Mouse (Mus musculus) forebrain, embryonic 10.5 days (tissue): ENCODE measurements around the gene Spi1. TPM values are rescaled to one million over a fixed set of nuclear protein-coding genes. Genes with fewer than 3 reads are reported as not detected.

ENCODE experiments used
- DNase-seq: peaks from one replicate; pipeline ENCODE4 v3.0.0-alpha.2; 2017; ENCODE audit warnings: low spot score; ENCODE audit errors: extremely low spot score
- H3K27ac ChIP-seq: fragments of 300-500 bp; sonication (generic); 2 replicates; pipeline ENCODE4 v1.5.1; 2016; ENCODE audit warnings: mild to moderate bottlenecking
- H3K27me3 ChIP-seq: fragments of 300-500 bp; sonication (generic); 2 replicates; pipeline ENCODE4 v1.6.1; 2016; ENCODE audit warnings: mild to moderate bottlenecking; ENCODE audit not compliant: poor library complexity, severe bottlenecking
- H3K36me3 ChIP-seq: fragments of 300-500 bp; sonication (generic); replicated peaks from 2 replicates; pipeline ENCODE4 v1.6.1; 2016; ENCODE audit warnings: mild to moderate bottlenecking, moderate library complexity
- H3K4me1 ChIP-seq: fragments of 300-500 bp; sonication (generic); 2 replicates; pipeline ENCODE4 v1.6.1; 2016
- H3K4me3 ChIP-seq: fragments of 300-500 bp; sonication (generic); 2 replicates; pipeline ENCODE4 v1.5.1; 2016; ENCODE audit warnings: mild to moderate bottlenecking, moderate library complexity
- H3K9me3 ChIP-seq: fragments of 300-500 bp; sonication (generic); 2 replicates; pipeline ENCODE4 v1.6.1; 2016; ENCODE audit warnings: mild to moderate bottlenecking, moderate library complexity
- WGBS: fragments of 180-500 bp; shearing (Covaris S2); methylation state at CpG from one replicate; pipeline ENCODE4 v1.1.7; 2016; 5-methylcytosine and 5-hydroxymethylcytosine counted together
- polyA plus RNA-seq: library from polyadenylated mRNA; unstranded; fragments of >200 nt; fragmentation: Nextera tagmentation; extraction: Ambion mirVana; gene quantifications from 2 replicates; pipeline ENCODE4 v1.2.1, GENCODE M21; 2016

Spi1 gene
- polyA plus RNA-seq, 1 experiment from 2014 or later, result 2.8 TPM

DNA sequence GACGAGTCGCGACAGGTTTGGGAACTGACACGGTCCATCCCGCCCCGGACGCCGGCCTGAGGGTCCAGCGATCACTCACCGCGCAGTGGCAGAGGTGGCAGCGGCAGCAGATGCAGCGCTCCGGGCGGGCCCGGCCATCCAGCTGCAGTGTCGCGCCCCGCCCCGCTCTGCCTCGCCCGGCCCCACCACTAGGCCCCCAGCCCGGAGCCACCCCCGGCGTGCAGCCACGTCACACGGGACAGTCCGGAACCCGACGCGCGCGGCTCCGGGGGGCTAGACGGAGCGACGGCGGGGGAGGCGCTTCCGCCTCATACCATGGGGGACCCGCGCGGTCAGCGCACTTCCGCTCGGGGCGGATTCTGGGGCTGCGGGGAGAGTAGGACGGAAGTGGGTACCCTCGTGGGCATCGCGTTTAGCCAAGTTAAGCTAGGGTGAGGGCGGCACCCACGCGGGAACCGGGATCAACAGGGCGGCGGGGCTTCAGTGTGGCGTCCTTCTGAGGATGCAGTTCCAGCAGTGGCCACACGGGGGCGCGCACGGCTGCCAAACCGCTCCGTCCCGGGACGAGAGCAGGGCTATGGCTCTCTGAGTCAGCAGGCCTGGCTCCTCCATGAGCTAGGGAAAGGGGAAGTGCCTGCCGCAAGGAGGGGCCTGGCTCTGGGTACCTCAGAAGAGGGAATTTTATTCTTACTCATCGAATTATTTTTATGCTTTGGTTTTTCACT lies 12.0 kb upstream of the Spi1 start, which contains the start of gene Slc39a13:
Gene Slc39a13, minus strand, starts transcription at position 342 of the 725 bp plus-strand sequence.
- Histone ChIP-seq H3K27ac (peak within 1 kb of the TSS; percentile 90), H3K4me1 (peaks cover 38% of the 10 kb centered on the region), H3K4me3 (peak within 1 kb of the TSS; percentile 69), H3K36me3 (peaks cover 21% of the 10 kb centered on the region), H3K9me3 (no peaks in the 10 kb centered on the region), H3K27me3 (no peaks in the 10 kb centered on the region)
- under 1% methylated on average over 68 of the region's 69 CpGs for WGBS
- peak; percentile 92 for DNase-seq

- peak overlapping the region; percentile 69 for H3K4me3 ChIP-seq
- H3K36me3 ChIP-seq, result peaks cover 13% of the 10 kb centered on the region; the same call in 1 of the 2 replicates
- no peaks in the 10 kb centered on the region for H3K27me3 ChIP-seq
- H3K9me3 ChIP-seq, result no peaks in the 10 kb centered on the region
- no peak for DNase-seq
- peak overlapping the region; percentile 90 for H3K27ac ChIP-seq
- WGBS, result 87% methylated on average over 10 of the region's 10 CpGs
- H3K4me1 ChIP-seq, result peaks cover 34% of the 10 kb centered on the region
Measured at GRCm38 (mm10) chr2:91071059-91071458, 11.1 kb upstream of the Spi1 start.

DNA sequence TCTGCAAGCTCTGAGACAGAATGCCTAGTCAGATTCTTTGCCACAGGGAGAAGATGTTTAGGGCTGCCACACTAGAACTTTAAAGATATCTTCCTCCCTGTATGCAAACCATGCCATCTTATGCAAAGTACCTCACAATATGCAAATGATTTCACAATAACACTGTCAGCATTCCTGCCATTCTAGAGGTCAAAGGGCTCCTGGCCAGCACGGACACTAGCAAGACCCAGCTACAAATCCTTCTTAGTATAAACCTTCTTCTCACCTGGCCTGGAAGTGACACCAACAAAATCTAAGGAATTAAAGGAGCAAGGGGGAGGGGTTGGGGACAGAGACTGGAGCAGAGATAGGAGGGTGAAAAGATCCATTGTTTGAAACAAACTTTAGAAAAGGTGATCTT lies 10.1 kb upstream of the Spi1 start:
- peaks cover 5% of the 10 kb centered on the region; the same call in 1 of the 2 replicates for H3K36me3 ChIP-seq
- peaks cover 1% of the 10 kb centered on the region for H3K27me3 ChIP-seq
- no peak overlapping the region for H3K4me3 ChIP-seq
- no peak overlapping the region for H3K27ac ChIP-seq
- 60% methylated on average over 1 of the region's 1 CpGs for WGBS
- DNase-seq, result no peak
- no peaks in the 10 kb centered on the region for H3K9me3 ChIP-seq
- H3K4me1 ChIP-seq, result peaks cover 34% of the 10 kb centered on the region

DNA sequence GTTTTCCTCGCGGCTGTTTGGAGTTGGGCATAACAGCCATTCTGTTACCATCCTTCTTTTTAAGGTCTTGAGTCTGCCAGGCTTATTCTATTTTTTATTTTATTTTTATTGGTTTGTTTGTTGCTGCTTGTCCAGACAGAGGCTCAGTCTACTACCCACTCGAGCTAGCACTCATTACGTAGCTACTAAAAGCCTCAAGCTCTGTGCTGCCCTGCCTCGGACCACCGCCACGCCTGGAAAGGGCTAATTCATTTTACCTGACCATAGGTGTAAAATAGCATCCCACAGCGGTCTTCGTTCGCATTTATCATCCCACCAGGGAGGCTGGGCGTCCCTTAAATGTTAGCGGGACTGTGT lies 4.3 kb upstream of the Spi1 start:
- 17% methylated on average over 12 of the region's 12 CpGs for WGBS
- DNase-seq, result no peak
- H3K27me3 ChIP-seq, result peaks cover 30% of the 10 kb centered on the region
- H3K4me1 ChIP-seq, result peaks cover 17% of the 10 kb centered on the region
- H3K36me3 ChIP-seq, result no peaks in the 10 kb centered on the region
- H3K4me3 ChIP-seq, result peak overlapping the region; percentile 58
- H3K9me3 ChIP-seq, result no peaks in the 10 kb centered on the region
- peak overlapping the region; percentile 84; the same call in 1 of the 2 replicates for H3K27ac ChIP-seq

DNA sequence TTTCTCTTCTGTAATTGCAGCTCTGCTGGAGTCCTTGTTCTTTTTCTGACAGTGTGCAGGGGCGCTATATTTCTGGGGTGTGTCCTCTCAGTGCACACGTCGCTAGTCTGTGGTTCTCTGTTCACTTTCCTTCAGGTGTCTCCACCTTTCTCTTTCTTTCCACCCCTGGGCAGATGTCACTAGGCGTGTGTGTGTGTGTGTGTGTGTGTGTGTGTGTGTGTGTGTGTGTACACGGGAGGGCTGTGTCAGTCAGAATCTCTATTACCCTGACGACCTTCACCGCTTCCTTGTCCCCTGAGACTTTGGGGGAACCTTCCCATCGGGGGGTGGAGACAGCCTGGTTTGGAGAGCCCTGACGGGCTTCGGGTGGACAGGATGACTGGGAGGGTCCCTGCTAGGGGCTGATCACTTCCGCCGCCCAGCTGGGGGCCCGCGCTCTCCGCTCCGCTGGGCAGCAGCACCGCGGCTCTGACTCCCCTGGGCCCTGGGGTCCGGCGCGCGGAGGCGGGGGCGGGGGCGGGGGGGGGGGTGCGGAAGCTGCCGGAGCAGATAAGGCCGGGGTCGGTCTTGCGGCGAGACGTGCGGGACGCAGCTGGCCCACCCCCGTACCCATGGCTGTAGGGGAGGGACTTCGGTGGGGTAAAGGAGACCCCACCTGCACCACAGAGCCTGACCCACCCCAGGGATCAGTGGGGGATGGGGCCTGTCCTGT lies 3.7 kb upstream of the Spi1 start:
- peaks cover 30% of the 10 kb centered on the region for H3K27me3 ChIP-seq
- no peaks in the 10 kb centered on the region for H3K9me3 ChIP-seq
- H3K27ac ChIP-seq, result peak overlapping the region; percentile 84
- H3K4me3 ChIP-seq, result peak overlapping the region; percentile 58
- peaks cover 20% of the 10 kb centered on the region for H3K4me1 ChIP-seq
- no peaks in the 10 kb centered on the region for H3K36me3 ChIP-seq
- WGBS, result under 1% methylated on average over 33 of the region's 36 CpGs
- peak; percentile 36 for DNase-seq

- Histone ChIP-seq H3K27ac (peak overlapping the region; percentile 84), H3K27me3 (peaks cover 30% of the 10 kb centered on the region), H3K4me3 (peak overlapping the region; percentile 58), H3K9me3 (no peaks in the 10 kb centered on the region), H3K4me1 (peaks cover 20% of the 10 kb centered on the region), H3K36me3 (no peaks in the 10 kb centered on the region)
- DNase-seq, result no peak
- 36% methylated on average over 5 of the region's 5 CpGs for WGBS
Measured at GRCm38 (mm10) chr2:91079026-91079384, 3.2 kb upstream of the Spi1 start.

GRCm38 (mm10) chr2:91080784-91081513 lies 1.2 kb upstream of the Spi1 start:
- H3K9me3 ChIP-seq, result no peaks in the 10 kb centered on the region
- no peak overlapping the region for H3K27ac ChIP-seq
- H3K4me1 ChIP-seq, result peaks cover 28% of the 10 kb centered on the region
- H3K27me3 ChIP-seq, result peaks cover 30% of the 10 kb centered on the region
- 80% methylated on average over 8 of the region's 8 CpGs for WGBS
- H3K4me3 ChIP-seq, result no peak overlapping the region
- DNase-seq, result no peak
- H3K36me3 ChIP-seq, result no peaks in the 10 kb centered on the region

DNA sequence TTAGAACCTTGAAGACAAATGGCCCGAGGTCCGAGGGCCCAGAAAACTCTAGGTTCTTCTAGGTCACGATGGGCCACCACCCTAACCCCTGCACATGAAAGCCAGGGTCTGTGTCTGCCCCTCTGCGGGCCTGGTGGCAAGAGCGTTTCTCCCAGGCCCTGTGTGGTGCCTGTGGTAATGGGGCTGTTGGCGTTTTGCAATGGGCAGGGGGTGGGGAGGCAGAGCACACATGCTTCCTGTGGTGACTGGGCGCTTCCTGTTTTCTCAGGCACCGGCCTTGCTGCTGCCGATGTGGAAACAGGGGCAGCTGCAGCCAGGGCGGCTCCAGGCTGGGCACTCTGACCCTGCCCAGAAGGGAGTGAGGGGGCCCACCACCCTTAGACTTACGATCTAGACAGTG lies 654 bp downstream of the Spi1 start:
- Histone ChIP-seq H3K27ac (peak overlapping the region; percentile 20; the same call in 1 of the 2 replicates), H3K9me3 (no peaks in the 10 kb centered on the region), H3K4me3 (no peak overlapping the region), H3K27me3 (peaks cover 21% of the 10 kb centered on the region), H3K4me1 (peaks cover 36% of the 10 kb centered on the region), H3K36me3 (no peaks in the 10 kb centered on the region)
- no peak for DNase-seq
- 73% methylated on average over 11 of the region's 11 CpGs for WGBS

- WGBS, result 63% methylated on average over 1 of the region's 1 CpGs
- DNase-seq, result no peak
- Histone ChIP-seq H3K36me3 (no peaks in the 10 kb centered on the region), H3K4me1 (peaks cover 30% of the 10 kb centered on the region), H3K9me3 (no peaks in the 10 kb centered on the region), H3K27ac (peak overlapping the region; percentile 20; the same call in 1 of the 2 replicates), H3K4me3 (no peak overlapping the region), H3K27me3 (peaks cover 15% of the 10 kb centered on the region)
Measured at GRCm38 (mm10) chr2:91083366-91083940, 1.3 kb downstream of the Spi1 start.

- Histone ChIP-seq H3K4me1 (peaks cover 21% of the 10 kb centered on the region), H3K27ac (0 out of 2 replicates have a peak overlapping the region, but pooled peaks have one; percentile 15), H3K9me3 (no peaks in the 10 kb centered on the region), H3K36me3 (no peaks in the 10 kb centered on the region), H3K27me3 (peaks cover 6% of the 10 kb centered on the region; the same call in 1 of the 2 replicates), H3K4me3 (no peak overlapping the region)
- DNase-seq, result no peak
- WGBS, result 85% methylated on average over 15 of the region's 15 CpGs
Measured at GRCm38 (mm10) chr2:91084179-91084820, 2.1 kb downstream of the Spi1 start.

DNA sequence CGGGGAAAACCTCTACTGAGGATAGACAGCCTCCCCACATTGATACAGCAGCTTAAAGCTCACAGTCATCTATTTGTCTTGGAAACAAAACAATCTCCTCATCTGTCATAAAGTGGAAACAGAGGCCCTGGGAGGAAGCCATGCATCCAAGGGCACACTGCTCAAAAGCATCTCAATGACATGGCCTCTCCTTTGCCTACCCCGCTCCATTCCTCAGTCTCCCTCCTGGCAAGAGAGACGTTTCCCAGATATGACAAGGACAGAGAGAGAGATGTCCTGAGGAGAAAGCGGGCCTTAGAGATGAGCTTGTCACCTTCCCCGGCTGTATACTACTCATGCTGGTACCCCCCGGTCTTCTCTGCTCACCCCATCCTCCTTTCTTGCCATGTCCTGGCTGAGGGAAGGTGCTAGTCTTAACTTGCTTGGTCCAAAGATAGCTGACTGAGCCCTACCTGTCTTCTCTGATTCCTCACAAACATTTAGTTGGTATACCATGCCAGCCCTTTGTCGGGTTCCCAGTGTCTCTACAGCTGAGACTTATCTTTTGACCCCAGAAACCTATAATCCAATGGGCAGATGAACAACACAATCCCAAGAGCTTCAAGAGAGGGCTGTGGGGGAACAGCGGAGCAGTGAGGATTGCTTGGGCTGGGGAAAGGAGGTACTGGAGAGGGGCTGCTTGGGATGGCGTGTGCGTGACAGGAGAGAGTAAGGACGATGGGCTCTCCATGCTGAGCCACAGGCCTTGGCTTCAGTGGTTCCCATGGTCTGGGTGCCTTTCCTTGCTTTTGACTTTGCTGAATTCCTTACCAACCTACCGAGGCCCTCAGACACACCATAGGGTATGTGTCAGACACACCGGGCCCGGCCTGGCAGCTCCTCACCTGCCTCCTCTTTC lies 3.6 kb downstream of the Spi1 start:
- DNase-seq, result no peak
- Histone ChIP-seq H3K4me1 (peaks cover 20% of the 10 kb centered on the region), H3K36me3 (no peaks in the 10 kb centered on the region), H3K27ac (peak overlapping the region; percentile 40; the same call in 1 of the 2 replicates), H3K9me3 (no peaks in the 10 kb centered on the region), H3K4me3 (no peak overlapping the region), H3K27me3 (no peaks in the 10 kb centered on the region)
- 90% methylated on average over 14 of the region's 14 CpGs for WGBS
